Mouse (Mus musculus) embryonic facial prominence, embryonic 11.5 days (tissue): ENCODE results near the gene Fsip1. TPM values are rescaled to one million over a fixed set of nuclear protein-coding genes. Genes with fewer than 3 reads are reported as not detected.

Experiments
- ATAC-seq: fragments of 200-750 bp; cut with Nextera tagmentation; replicated peaks from 2 replicates; pipeline ENCODE4 v1.8.0; 2017; ENCODE audit warnings: low read depth; ENCODE audit not compliant: insufficient number of reproducible peaks, low FRiP score, low TSS enrichment
- DNase-seq: peaks from one replicate; pipeline ENCODE4 v3.0.0-alpha.2; 2015; ENCODE audit warnings: low spot score
- H3K27ac ChIP-seq: fragments of 300-500 bp; sonication (generic); replicated peaks from 2 replicates; pipeline ENCODE4 v1.5.1; 2014; ENCODE audit warnings: mild to moderate bottlenecking, low read depth, low read length, control low read depth
- H3K27me3 ChIP-seq: fragments of 300-500 bp; sonication (generic); 2 replicates; pipeline ENCODE4 v1.6.1; 2014; ENCODE audit warnings: mild to moderate bottlenecking, low read length, moderate library complexity, mixed read lengths; ENCODE audit not compliant: control insufficient read depth, insufficient read depth
- H3K36me3 ChIP-seq: fragments of 300-500 bp; sonication (generic); replicated peaks from 2 replicates; pipeline ENCODE4 v1.6.1; 2014; ENCODE audit warnings: low read depth, mild to moderate bottlenecking, low read length, moderate library complexity, mixed read lengths; ENCODE audit not compliant: control insufficient read depth, insufficient read depth
- H3K4me1 ChIP-seq: fragments of 300-500 bp; sonication (generic); 2 replicates; pipeline ENCODE4 v1.6.1; 2014; ENCODE audit warnings: low read length, mixed read lengths; ENCODE audit not compliant: control insufficient read depth, insufficient read depth
- H3K4me2 ChIP-seq: fragments of 300-500 bp; sonication (generic); 2 replicates; pipeline ENCODE4 v1.6.1; 2014; ENCODE audit warnings: low read depth, mild to moderate bottlenecking, control low read depth, low read length, moderate library complexity
- H3K4me3 ChIP-seq: fragments of 300-500 bp; sonication (generic); 2 replicates; pipeline ENCODE4 v1.5.1; 2014; ENCODE audit warnings: low read depth, low read length, control low read depth
- H3K9ac ChIP-seq: fragments of 300-500 bp; sonication (generic); replicated peaks from 2 replicates; pipeline ENCODE4 v1.6.1; 2014; ENCODE audit warnings: mild to moderate bottlenecking, control low read depth, low read length
- H3K9me3 ChIP-seq: fragments of 300-500 bp; sonication (generic); replicated peaks from 2 replicates; pipeline ENCODE4 v1.6.1; 2016; ENCODE audit warnings: mild to moderate bottlenecking, low read length, inconsistent platforms, mixed read lengths; ENCODE audit not compliant: control insufficient read depth
- WGBS: fragments of 180-500 bp; shearing (Covaris S2); extraction: QIAGEN DNeasy Blood & Tissue Kit; methylation state at CpG from one replicate; pipeline ENCODE4 v1.1.7; 2014; 5-methylcytosine and 5-hydroxymethylcytosine counted together
- polyA plus RNA-seq: library from polyadenylated mRNA; unstranded; fragments of >200 nt; fragmentation: Nextera tagmentation; extraction: Ambion mirVana; gene quantifications from 2 replicates; pipeline ENCODE4 v1.2.1, GENCODE M21; 2014

The Fsip1 gene
- polyA plus RNA-seq, 1 experiment from 2014 or later = 2.3 TPM

DNA sequence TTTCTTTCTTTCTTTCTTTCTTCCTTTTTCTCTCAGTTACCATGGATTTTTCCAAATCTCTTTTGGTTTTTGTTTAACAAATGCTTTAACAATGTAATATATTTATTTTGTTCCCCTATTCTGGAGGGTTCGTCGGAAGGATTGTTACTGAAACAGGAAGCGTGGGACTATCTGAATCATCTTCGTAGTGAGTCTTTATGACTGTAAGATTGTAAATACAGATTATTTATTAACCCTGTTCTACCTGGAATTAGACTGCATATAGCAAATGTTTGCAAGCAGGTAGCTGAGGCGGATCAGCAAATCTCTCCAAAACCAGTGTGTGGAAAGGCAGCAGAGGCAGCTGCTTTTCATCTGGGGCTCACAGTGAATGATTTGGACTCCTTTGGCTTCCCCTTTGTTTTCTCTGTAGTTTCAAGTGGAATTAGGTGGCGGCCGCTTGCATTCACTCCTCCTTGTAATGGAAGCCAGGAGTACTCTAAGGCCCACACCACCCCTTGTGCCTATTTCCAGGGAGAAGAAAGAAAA, 130.8 kb downstream of the Fsip1 start:
- H3K36me3 ChIP-seq = no peaks in the 10 kb centered on the region; the same call in none of the 2 replicates
- DNase-seq (no peak), ATAC-seq (no peak)
- WGBS = 70% methylated on average over 7 of the region's 7 CpGs
- H3K4me1 ChIP-seq = 0 out of 2 replicates have a peak, but pooled peaks cover 4% of the 10 kb centered on the region
- H3K27me3 ChIP-seq = no peaks in the 10 kb centered on the region
- H3K9ac ChIP-seq = no peak overlapping the region
- no peak overlapping the region for H3K4me2 ChIP-seq
- no peak overlapping the region for H3K4me3 ChIP-seq
- no peak overlapping the region for H3K27ac ChIP-seq
- H3K9me3 ChIP-seq = no peaks in the 10 kb centered on the region

DNA sequence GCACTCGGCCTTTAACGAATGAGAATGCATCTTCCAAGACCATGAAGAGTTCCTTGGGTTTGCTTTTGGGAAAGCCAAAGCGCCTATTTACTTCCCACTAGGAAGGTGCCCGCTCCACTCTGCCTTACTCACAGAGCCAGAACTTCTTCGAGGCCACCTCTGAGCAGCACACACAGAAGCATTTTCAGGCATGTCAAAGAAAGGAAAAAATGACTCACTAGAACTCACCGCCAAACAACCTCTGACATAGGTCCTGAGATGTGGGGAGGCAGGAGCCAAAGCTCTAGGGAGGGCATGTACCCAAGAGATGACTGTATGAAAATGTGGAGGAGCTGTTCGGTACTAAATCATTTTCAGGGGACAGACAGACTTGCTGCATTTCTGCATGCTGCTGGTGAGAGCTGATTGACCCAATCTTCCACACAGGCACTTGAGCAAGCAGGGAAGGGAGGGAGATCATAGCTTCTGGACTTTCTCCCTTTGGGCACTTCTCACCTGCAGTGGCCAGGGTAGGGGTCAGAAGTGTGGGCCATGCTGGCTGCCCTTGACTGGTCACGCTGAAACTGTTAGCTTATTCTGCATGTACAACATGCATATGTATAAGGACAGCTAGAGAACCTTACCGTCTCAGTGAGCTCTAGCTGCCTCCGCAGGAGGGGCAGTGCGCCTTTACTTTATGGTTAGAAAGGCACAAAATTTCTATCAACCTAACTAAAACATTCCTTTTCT, 131.4 kb downstream of the Fsip1 start:
- no peaks in the 10 kb centered on the region for H3K9me3 ChIP-seq
- H3K9ac ChIP-seq = no peak overlapping the region
- 0 out of 2 replicates have a peak, but pooled peaks cover 4% of the 10 kb centered on the region for H3K4me1 ChIP-seq
- H3K4me2 ChIP-seq = no peak overlapping the region
- WGBS = 83% methylated on average over 11 of the region's 11 CpGs
- ATAC-seq = no peak
- no peak overlapping the region for H3K4me3 ChIP-seq
- H3K27ac ChIP-seq = no peak overlapping the region
- DNase-seq = no peak
- H3K36me3 ChIP-seq = no peaks in the 10 kb centered on the region; the same call in none of the 2 replicates
- H3K27me3 ChIP-seq = no peaks in the 10 kb centered on the region

DNA sequence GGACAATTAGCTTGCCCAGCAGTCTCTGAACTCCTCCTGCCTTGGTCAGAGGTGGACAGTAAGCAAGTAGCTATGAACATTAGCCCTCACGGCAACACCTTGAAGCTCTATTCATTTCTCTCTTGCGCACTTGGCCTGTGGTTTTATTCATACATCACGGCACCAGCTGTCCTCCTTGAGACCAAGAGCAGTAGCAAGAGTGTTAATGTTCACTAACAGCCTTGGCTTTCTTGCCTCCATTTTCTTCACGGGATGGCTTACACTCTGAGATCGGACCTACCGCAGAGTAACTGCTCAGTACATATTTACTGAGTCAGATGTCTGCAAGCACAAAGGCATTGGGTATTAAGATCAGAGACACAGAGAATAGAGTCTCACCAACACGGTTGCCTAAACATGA, 132.3 kb downstream of the Fsip1 start:
- H3K27ac ChIP-seq = no peak overlapping the region
- H3K36me3 ChIP-seq = peaks cover 2% of the 10 kb centered on the region
- H3K9ac ChIP-seq = no peak overlapping the region
- 0 out of 2 replicates have a peak, but pooled peaks cover 4% of the 10 kb centered on the region for H3K4me1 ChIP-seq
- DNase-seq (no peak), ATAC-seq (no peak)
- no peaks in the 10 kb centered on the region for H3K9me3 ChIP-seq
- no peak overlapping the region for H3K4me2 ChIP-seq
- no peak overlapping the region for H3K4me3 ChIP-seq
- 85% methylated on average over 7 of the region's 7 CpGs for WGBS
- H3K27me3 ChIP-seq = no peaks in the 10 kb centered on the region

DNA sequence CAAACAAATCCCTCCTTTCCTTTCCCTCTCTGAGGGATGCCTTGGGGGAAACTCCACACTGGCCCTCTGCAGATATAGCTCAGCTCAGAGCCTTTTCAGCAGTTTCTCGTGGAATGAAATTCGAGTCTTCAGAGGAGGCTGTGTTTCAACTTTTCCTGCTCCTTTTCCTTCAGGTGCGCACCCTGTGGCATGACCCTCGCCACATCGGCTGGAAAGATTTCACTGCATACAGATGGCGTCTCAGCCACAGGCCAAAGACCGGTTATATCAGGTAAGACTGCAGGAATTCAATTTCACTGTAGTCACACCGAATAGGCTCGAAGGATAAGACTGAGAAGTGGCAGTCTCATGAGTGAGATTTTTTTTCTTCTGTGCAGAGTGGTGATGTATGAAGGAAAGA, 133.0 kb downstream of the Fsip1 start:
- Histone ChIP-seq H3K27ac (no peak overlapping the region), H3K4me3 (no peak overlapping the region), H3K4me2 (no peak overlapping the region), H3K27me3 (no peaks in the 10 kb centered on the region), H3K9ac (no peak overlapping the region), H3K36me3 (peaks cover 2% of the 10 kb centered on the region), H3K4me1 (0 out of 2 replicates have a peak, but pooled peaks cover 4% of the 10 kb centered on the region), H3K9me3 (no peaks in the 10 kb centered on the region)
- 78% methylated on average over 9 of the region's 9 CpGs for WGBS
- DNase-seq = no peak
- ATAC-seq = no peak

- Histone ChIP-seq H3K9me3 (no peaks in the 10 kb centered on the region), H3K27ac (no peak overlapping the region), H3K27me3 (no peaks in the 10 kb centered on the region), H3K4me2 (no peak overlapping the region), H3K4me3 (no peak overlapping the region), H3K4me1 (0 out of 2 replicates have a peak, but pooled peaks cover 4% of the 10 kb centered on the region), H3K9ac (no peak overlapping the region), H3K36me3 (peaks cover 2% of the 10 kb centered on the region)
- DNase-seq = no peak
- WGBS = 95% methylated on average over 6 of the region's 6 CpGs
- ATAC-seq = no peak
Measured at GRCm38 (mm10) chr2:118122291-118122690, 134.5 kb downstream of the Fsip1 start.

- no peaks in the 10 kb centered on the region for H3K9me3 ChIP-seq
- H3K9ac ChIP-seq = no peak overlapping the region
- H3K4me2 ChIP-seq = no peak overlapping the region
- H3K4me3 ChIP-seq = no peak overlapping the region
- peaks cover 2% of the 10 kb centered on the region for H3K36me3 ChIP-seq
- no peak overlapping the region for H3K27ac ChIP-seq
- DNase-seq = no peak
- ATAC-seq = no peak
- WGBS = 92% methylated on average over 7 of the region's 7 CpGs
- no peaks in the 10 kb centered on the region for H3K27me3 ChIP-seq
- H3K4me1 ChIP-seq = 0 out of 2 replicates have a peak, but pooled peaks cover 4% of the 10 kb centered on the region
Measured at GRCm38 (mm10) chr2:118120751-118121150, 136.0 kb downstream of the Fsip1 start.

GRCm38 (mm10) chr2:118120095-118120494, 136.7 kb downstream of the Fsip1 start:
- Histone ChIP-seq H3K4me1 (no peaks in the 10 kb centered on the region), H3K36me3 (peaks cover 2% of the 10 kb centered on the region), H3K27ac (no peak overlapping the region), H3K4me3 (no peak overlapping the region), H3K9me3 (no peaks in the 10 kb centered on the region), H3K9ac (no peak overlapping the region), H3K4me2 (no peak overlapping the region), H3K27me3 (no peaks in the 10 kb centered on the region)
- 93% methylated on average over 11 of the region's 11 CpGs for WGBS
- no peak for DNase-seq
- no peak for ATAC-seq

DNA sequence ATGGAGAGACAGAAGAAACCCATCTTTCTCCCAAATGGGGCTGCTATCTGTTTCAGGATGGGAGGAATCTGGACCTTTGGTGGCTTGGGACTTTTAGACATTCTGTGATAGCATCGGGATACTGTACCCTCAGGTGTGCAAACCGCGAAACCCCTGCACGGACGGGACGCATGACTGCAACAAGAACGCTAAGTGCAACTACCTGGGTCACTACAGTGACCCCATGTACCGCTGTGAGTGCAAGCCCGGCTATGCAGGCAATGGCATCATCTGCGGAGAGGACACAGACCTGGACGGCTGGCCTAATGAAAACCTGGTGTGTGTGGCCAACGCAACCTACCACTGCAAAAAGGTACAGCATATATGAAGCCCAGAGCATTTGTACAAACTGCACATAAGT, 137.1 kb downstream of the Fsip1 start:
- H3K9me3 ChIP-seq = no peaks in the 10 kb centered on the region
- WGBS = 93% methylated on average over 12 of the region's 12 CpGs
- no peaks in the 10 kb centered on the region for H3K4me1 ChIP-seq
- H3K36me3 ChIP-seq = peaks cover 2% of the 10 kb centered on the region
- H3K4me3 ChIP-seq = no peak overlapping the region
- no peak overlapping the region for H3K27ac ChIP-seq
- no peak overlapping the region for H3K4me2 ChIP-seq
- H3K9ac ChIP-seq = no peak overlapping the region
- no peaks in the 10 kb centered on the region for H3K27me3 ChIP-seq
- DNase-seq = no peak
- ATAC-seq = no peak
